Mouse (Mus musculus) T-cell, adult 2 months (primary cell): ENCODE measurements around the gene Stau1.
A peak's percentile ranks its signal among the peaks of the same experiment; 100 is the strongest.
"Not testable (repeated sequence)": the region's sequence is repeated elsewhere in the genome, so short reads cannot be mapped to it uniquely, and the experiment has no call there.

ENCODE experiments used
- DNase-seq: peaks from one replicate; pipeline ENCODE4 v3.0.0; 2022; ENCODE audit warnings: low spot score

Stau1 gene

DNA sequence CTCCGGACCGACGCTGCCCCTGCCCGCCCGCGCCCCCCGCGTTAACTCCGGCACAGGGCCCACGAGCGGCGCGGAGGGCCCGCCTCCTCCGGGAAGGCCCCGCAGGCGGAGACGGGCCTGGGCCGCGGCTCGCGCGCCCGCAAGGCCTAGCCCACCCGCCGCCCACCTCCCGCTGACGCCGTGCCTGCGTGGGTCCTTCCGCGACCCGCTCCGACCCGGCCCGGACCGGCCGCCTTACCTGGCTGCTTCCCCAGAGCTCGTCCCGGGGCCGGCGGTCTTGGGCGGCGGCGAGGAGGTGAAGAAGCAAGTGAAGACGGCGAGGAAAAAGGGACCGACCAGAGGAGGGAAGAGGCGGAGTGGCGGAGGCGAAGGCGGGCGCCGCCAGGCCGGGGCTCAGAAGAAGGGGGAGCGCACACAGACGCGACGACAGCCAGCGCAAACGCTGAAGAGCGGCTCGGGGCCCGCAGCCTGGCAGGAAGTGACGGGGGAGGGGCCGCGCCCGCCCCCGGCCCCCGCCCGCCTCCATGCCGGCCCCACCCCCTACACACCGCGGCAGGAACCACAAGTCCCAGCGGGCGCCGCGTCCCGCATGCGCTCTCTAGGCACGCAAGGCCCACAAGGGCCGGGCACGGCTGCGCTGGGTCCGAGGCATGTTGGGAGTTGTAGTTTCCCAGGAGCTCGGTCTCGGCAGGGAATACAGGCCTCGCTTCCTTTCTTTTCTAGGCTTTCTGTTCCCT is at the start of gene Stau1:
Stau1 (minus strand) TSS at position 504 of the 737 bp plus-strand sequence.
- peak; percentile 95 for DNase-seq

DNA sequence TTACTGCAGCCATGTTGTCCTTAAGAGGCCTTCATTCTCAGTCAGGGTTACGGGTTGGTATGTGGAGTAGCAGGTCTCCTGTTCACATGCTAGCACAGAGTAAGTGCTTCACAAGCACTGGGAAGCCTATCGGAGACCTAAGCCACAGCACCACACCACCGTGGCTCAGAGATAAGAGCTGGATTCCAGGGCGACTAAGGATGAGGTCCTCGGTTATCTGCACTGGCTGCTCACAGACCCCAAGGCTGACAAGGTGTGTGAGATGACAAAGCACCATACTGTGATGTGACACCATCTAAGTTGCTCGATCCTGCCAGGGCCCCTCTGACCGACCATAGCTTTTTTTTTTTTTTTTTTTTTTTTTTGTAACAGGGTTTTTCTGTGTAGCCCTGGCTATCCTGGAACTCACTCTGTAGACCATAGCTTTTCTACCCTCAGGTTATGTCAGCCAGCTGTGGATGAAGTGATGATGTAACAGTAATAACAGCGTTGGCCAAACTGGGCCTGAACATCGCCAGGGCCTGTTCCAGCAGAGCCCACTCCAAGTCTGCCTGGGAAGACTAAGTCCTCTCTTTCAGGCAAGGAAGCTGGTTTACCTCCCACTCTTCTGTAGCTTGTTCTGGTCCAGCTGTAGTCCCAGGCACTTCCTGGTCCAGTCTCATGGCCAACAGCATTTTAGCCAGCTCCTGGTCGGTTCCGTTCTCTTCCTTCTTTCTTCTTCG is 47.5 kb upstream of the Stau1 start:
- no peak for DNase-seq

GRCm38 (mm10) chr2:167039386-167039785 is 43.3 kb upstream of the Stau1 start:
- no peak for DNase-seq

- no peak for DNase-seq
Measured at GRCm38 (mm10) chr2:167038716-167039115, 42.6 kb upstream of the Stau1 start.

- DNase-seq, result no peak
Measured at GRCm38 (mm10) chr2:167038297-167038696, 42.2 kb upstream of the Stau1 start.

GRCm38 (mm10) chr2:167037710-167038109 is 41.6 kb upstream of the Stau1 start:
- no peak for DNase-seq

DNA sequence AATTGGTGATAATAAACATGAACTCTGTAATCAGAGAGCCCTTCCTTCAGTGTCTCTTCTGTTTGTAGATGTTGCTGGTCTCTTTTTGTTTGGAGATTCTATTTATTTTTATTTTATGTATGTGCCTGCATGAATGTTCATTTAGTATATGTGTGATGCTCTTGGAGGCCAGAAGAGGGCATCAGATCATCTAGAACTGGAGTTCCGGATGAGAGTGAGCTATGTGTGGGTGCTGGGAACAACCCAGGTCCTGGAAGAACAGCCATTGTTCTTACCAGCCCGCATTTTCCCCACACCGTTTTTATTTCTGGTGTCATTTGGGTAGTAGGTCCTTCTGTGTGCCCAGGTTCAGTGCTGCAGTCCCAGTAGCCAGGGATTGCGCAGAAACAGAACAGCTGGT is 34.4 kb upstream of the Stau1 start:
- no peak for DNase-seq

GRCm38 (mm10) chr2:167028553-167028952 is 32.5 kb upstream of the Stau1 start:
- DNase-seq, result no peak

GRCm38 (mm10) chr2:167019396-167019795 is 23.3 kb upstream of the Stau1 start:
- no peak for DNase-seq

DNA sequence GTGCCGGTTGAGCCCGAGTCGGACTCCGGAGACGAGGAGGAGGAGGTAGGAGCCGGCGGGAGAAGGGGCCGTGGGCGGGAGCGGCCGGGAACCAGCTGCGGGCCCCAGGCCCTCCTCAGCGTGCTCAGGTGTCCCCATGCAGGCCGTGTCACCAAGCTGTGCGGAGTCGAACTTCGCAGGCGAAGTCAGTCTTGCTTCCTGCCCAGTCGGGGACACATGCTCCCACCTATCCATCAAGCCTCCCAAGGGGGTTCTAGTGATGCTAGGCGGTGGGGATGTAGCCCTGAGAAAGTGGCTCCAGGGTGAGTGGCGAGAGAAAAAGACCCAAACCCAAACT is 19.3 kb upstream of the Stau1 start:
- DNase-seq, result no peak

GRCm38 (mm10) chr2:167014702-167015381 is 18.7 kb upstream of the Stau1 start, which contains the start of gene Ddx27:
Gene Ddx27 (plus strand): TSS chr2:167015193.
- DNase-seq, result peak; percentile 94

- no peak for DNase-seq
Measured at GRCm38 (mm10) chr2:167010546-167010945, 14.4 kb upstream of the Stau1 start.

DNA sequence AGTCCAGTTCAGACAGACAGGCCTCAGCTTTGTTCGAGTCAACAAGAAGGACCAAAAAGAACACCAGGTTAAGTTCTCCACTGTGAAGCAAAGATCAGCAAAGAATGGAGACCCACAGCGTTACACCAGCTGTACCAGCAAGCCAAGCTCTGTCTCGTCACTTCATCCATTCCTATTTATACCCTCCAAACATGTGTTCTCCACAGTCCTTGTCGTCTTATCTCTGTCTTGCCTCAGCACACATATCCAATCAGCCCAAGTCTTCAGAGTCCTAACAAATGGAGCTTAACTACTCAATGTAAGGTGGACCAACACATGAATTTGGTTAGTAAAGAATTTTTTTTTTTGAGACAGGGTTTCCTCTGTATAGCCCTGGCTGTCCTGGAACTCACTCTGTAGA is 13.4 kb upstream of the Stau1 start:
- no peak for DNase-seq

GRCm38 (mm10) chr2:167007565-167007964 is 11.5 kb upstream of the Stau1 start:
- not testable (repeated sequence) for DNase-seq

GRCm38 (mm10) chr2:167007001-167007491 is 10.9 kb upstream of the Stau1 start:
- DNase-seq, result no peak

GRCm38 (mm10) chr2:167006355-167006754 is 10.3 kb upstream of the Stau1 start:
- no peak for DNase-seq

DNA sequence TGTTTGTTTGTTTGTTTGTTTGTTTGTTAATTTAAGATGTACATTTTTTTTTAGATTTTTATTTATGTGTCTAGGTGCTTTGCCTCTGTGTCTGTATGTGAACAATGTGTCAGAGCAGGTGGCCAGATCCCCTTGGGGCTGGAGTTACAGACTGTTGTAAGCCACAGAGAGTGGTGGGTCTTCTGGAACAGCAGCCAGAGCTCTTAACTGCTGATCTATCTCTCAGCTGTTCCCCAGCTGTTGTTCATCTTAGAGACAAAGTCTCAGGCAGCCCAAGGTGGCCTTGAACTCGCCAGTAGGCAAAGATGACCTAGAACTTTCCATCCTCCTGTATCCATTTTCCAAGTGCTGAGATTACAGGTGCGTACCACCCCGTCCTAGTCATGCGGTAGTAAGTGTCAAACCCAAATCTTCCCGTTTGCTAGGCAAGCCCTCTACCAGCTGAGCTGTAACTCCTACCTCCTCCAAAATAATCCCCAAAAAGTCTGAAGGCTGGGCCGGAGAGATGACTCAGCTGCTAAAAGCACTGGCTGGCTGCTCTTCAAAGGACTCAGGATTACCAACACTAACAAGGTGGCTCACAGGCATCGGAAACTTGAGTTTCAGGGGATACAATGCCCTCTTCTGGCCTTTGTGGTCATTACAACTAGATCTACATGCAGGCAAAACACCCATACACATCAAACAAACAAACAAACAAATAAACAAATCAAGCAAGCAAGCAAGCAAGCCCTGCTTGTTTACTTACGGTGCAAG is 8.2 kb upstream of the Stau1 start:
- DNase-seq, result peak; percentile 79

GRCm38 (mm10) chr2:167001486-167001885 is 5.4 kb upstream of the Stau1 start:
- no peak for DNase-seq

- no peak for DNase-seq
Measured at GRCm38 (mm10) chr2:166996533-166996894, 415 bp upstream of the Stau1 start.

- peak; percentile 15 for DNase-seq
Measured at GRCm38 (mm10) chr2:166995021-166995795, 891 bp downstream of the Stau1 start.

GRCm38 (mm10) chr2:166991945-166992344 is 4.2 kb downstream of the Stau1 start:
- DNase-seq, result no peak
